Mouse (Mus musculus): Measurements from ENCODE around the gene Zc3h18.

- no peak for TF ChIP-seq CHD2 (IDR thresholded peaks at IDR 0.05; ENCODE audit: low read depth, low read length)
- TF ChIP-seq MAFK (IDR thresholded peaks at IDR 0.05; ENCODE audit: insufficient read depth, low read depth, low read length): no peak
- TF ChIP-seq ZNF384 (IDR thresholded peaks at IDR 0.05; ENCODE audit: low read depth, low read length): no peak
Observed at GRCm38 (mm10) chr8:122463651-122464640, 87.5 kb downstream of the Zc3h18 start.

Measured in ES-E14 (cell line).